Mouse (Mus musculus): ENCODE measurements around the gene Mical2. TPM values are rescaled to one million over a fixed set of nuclear protein-coding genes. Genes with fewer than 3 reads are reported as not detected.

The Mical2 gene
- total and polyA plus RNA-seq, 3 experiments: not detected

DNA sequence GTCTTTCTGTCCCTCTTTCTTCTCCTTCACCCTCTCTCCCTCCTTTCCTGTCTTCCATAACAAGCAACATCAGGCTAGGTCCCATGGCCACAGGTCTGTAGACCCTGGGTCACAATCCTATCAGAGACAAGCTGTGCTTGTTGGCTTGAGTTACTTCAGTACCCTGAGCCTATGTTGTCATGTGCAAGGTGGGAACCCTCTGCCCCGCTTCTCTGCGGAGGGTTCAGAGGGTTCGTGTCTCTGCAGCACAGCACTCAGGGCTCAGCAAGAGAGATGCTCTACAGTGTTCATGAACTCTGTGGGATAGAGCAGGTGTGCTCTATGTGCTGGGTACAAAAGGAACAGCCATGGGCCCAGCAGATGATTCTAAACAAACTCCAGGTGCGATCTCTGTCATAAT lies 16.0 kb upstream of the Mical2 start:
- DNase-seq (ENCODE audit: low read depth, low spot score): no peak
- Histone ChIP-seq H3K4me1 (ENCODE audit: control insufficient read depth in 1 of 2, insufficient read depth in 2 of 2, low read length in 2 of 2) (no peaks in the 10 kb centered on the region), H3K36me3 (ENCODE audit: control insufficient read depth in 1 of 2, insufficient read depth in 2 of 2, low read length in 2 of 2) (no peaks in the 10 kb centered on the region)

GRCm38 (mm10) chr7:112212921-112213721 lies 12.5 kb upstream of the Mical2 start:
- no peaks in the 10 kb centered on the region for H3K79me2 ChIP-seq (ENCODE audit: control insufficient read depth, insufficient read depth, low read length, poor library complexity)
- no peak overlapping the region for H3K4me3 ChIP-seq (ENCODE audit: control insufficient read depth in 1 of 2, insufficient read depth in 1 of 2, low read depth in 2 of 2, low read length in 2 of 2)
- no peak for DNase-seq (ENCODE audit: low read depth, low spot score)
- no peaks in the 10 kb centered on the region for H3K9me3 ChIP-seq (replicated peaks; ENCODE audit: insufficient read depth, low read length)
- TF ChIP-seq USF2 (IDR thresholded peaks at IDR 0.05; ENCODE audit: borderline replicate concordance in 1 of 2, insufficient read depth in 1 of 2, low read depth in 1 of 2, low read length in 2 of 2): no peak
- no peak for TF ChIP-seq POLR2AphosphoS2 (IDR thresholded peaks at IDR 0.05; ENCODE audit: low read length)
- no peak for TF ChIP-seq ZMIZ1 (IDR thresholded peaks at IDR 0.05; ENCODE audit: low read depth, low read length)
- TF ChIP-seq ZC3H11A (IDR thresholded peaks at IDR 0.05; ENCODE audit: low read depth, low read length): no peak
- TF ChIP-seq CTCF (IDR thresholded peaks at IDR 0.05 in 2 of 3, conservative IDR thresholded peaks at IDR 0.05 in 1 of 3; ENCODE audit: control insufficient read depth in 1 of 3, insufficient read depth in 1 of 3, low read depth in 2 of 3, low read length in 3 of 3, poor library complexity in 1 of 3, severe bottlenecking in 1 of 3): no peak
- TF ChIP-seq CHD1 (IDR thresholded peaks at IDR 0.05; ENCODE audit: low read depth, low read length): no peak
- TF ChIP-seq HCFC1 (IDR thresholded peaks at IDR 0.05; ENCODE audit: low read depth, low read length): no peak
- TF ChIP-seq POLR2AphosphoS5 (IDR thresholded peaks at IDR 0.05; ENCODE audit: borderline replicate concordance, low read depth, low read length): no peak
- no peak for TF ChIP-seq GABPA (IDR thresholded peaks at IDR 0.05; ENCODE audit: low read depth, low read length)
- TF ChIP-seq NRF1 (IDR thresholded peaks at IDR 0.05; ENCODE audit: insufficient read depth, low read depth, low read length, poor library complexity, severe bottlenecking): no peak
- H3K36me3 ChIP-seq (ENCODE audit: control insufficient read depth in 1 of 2, insufficient read depth in 2 of 2, low read length in 2 of 2): no peaks in the 10 kb centered on the region
- H3K4me1 ChIP-seq (ENCODE audit: control insufficient read depth in 1 of 2, insufficient read depth in 2 of 2, low read length in 2 of 2): no peaks in the 10 kb centered on the region
- H3K9ac ChIP-seq (ENCODE audit: control insufficient read depth, low read depth, low read length, poor library complexity, severe bottlenecking): no peak overlapping the region
- no peak overlapping the region for H3K27ac ChIP-seq (ENCODE audit: control insufficient read depth, low read depth, low read length)
- H3K27me3 ChIP-seq (ENCODE audit: control insufficient read depth in 1 of 2, insufficient read depth in 2 of 2, low read length in 2 of 2): no peaks in the 10 kb centered on the region

More for the DNA sequence above, 16.0 kb upstream of the Mical2 start:
- H3K9me3 ChIP-seq (replicated peaks; ENCODE audit: insufficient read depth, low read length): no peaks in the 10 kb centered on the region
- no peak overlapping the region for H3K9ac ChIP-seq (ENCODE audit: control insufficient read depth, low read depth, low read length, poor library complexity, severe bottlenecking)
- H3K27me3 ChIP-seq (ENCODE audit: control insufficient read depth in 1 of 2, insufficient read depth in 2 of 2, low read length in 2 of 2): no peaks in the 10 kb centered on the region
- no peak overlapping the region for H3K27ac ChIP-seq (ENCODE audit: control insufficient read depth, low read depth, low read length)
- no peak overlapping the region for H3K4me3 ChIP-seq (ENCODE audit: control insufficient read depth in 1 of 2, insufficient read depth in 1 of 2, low read depth in 2 of 2, low read length in 2 of 2)
- H3K79me2 ChIP-seq (ENCODE audit: control insufficient read depth, insufficient read depth, low read length, poor library complexity): no peaks in the 10 kb centered on the region
- TF ChIP-seq RAD21 (IDR thresholded peaks at IDR 0.05; ENCODE audit: low read depth, low read length) (no peak), GABPA (IDR thresholded peaks at IDR 0.05; ENCODE audit: low read depth, low read length) (no peak), CHD1 (IDR thresholded peaks at IDR 0.05; ENCODE audit: low read depth, low read length) (no peak), USF1 (IDR thresholded peaks at IDR 0.05; ENCODE audit: low read depth, low read length) (no peak), EP300 (IDR thresholded peaks at IDR 0.05; ENCODE audit: low read depth in 1 of 2, low read length in 2 of 2) (no peak), MYB (IDR thresholded peaks at IDR 0.05; ENCODE audit: low read depth, low read length) (no peak), MAFK (IDR thresholded peaks at IDR 0.05; ENCODE audit: borderline replicate concordance, low read depth, low read length) (no peak), TCF12 (IDR thresholded peaks at IDR 0.05; ENCODE audit: low read depth, low read length) (no peak), KAT2A (conservative IDR thresholded peaks at IDR 0.05; ENCODE audit: low read depth, low read length) (no peak), SIN3A (IDR thresholded peaks at IDR 0.05; ENCODE audit: low read length) (no peak)
